Mouse (Mus musculus) kidney, embryonic 16.5 days (tissue): ENCODE data around the gene Tctn3. TPM values are rescaled to one million over a fixed set of nuclear protein-coding genes. Genes with fewer than 3 reads are reported as not detected.
A peak's percentile ranks its signal among the peaks of the same experiment; 100 is the strongest.
"Not testable (repeated sequence)": the region's sequence is repeated elsewhere in the genome, so short reads cannot be mapped to it uniquely, and the experiment has no call there.

Experiments used
- ATAC-seq: fragments of 200-750 bp; cut with Nextera tagmentation; 2 replicates; pipeline ENCODE4 v1.8.0; 2017; ENCODE audit warnings: moderate TSS enrichment; ENCODE audit not compliant: low FRiP score, low TSS enrichment
- H3K27ac ChIP-seq: fragments of 300-500 bp; sonication (generic); 2 replicates; pipeline ENCODE4 v1.5.1; 2014; ENCODE audit warnings: low read length
- H3K27me3 ChIP-seq: fragments of 300-500 bp; sonication (generic); 2 replicates; pipeline ENCODE4 v1.6.1; 2014; ENCODE audit warnings: low read length, control low read depth, mixed read lengths; ENCODE audit not compliant: insufficient read depth
- H3K36me3 ChIP-seq: fragments of 300-500 bp; sonication (generic); 2 replicates; pipeline ENCODE4 v1.6.1; 2014; ENCODE audit warnings: low read length, control low read depth, mixed read lengths; ENCODE audit not compliant: insufficient read depth
- H3K4me1 ChIP-seq: fragments of 300-500 bp; sonication (generic); 2 replicates; pipeline ENCODE4 v1.6.1; 2014; ENCODE audit warnings: low read length, control low read depth, mixed read lengths; ENCODE audit not compliant: insufficient read depth
- H3K4me2 ChIP-seq: fragments of 300-500 bp; sonication (generic); replicated peaks from 2 replicates; pipeline ENCODE4 v1.6.1; 2014; ENCODE audit warnings: low read depth, low read length
- H3K4me3 ChIP-seq: fragments of 300-500 bp; sonication (generic); 2 replicates; pipeline ENCODE4 v1.5.1; 2014; ENCODE audit warnings: mild to moderate bottlenecking, low read length
- H3K9ac ChIP-seq: fragments of 300-500 bp; sonication (generic); replicated peaks from 2 replicates; pipeline ENCODE4 v1.6.1; 2014; ENCODE audit warnings: low read length
- H3K9me3 ChIP-seq: fragments of 300-500 bp; sonication (generic); 2 replicates; pipeline ENCODE4 v1.6.1; 2016; ENCODE audit warnings: low read length, control low read depth
- WGBS: fragments of 180-500 bp; shearing (Covaris S2); extraction: QIAGEN DNeasy Blood & Tissue Kit; methylation state at CpG from one replicate; pipeline ENCODE4 v1.1.7; 2014; 5-methylcytosine and 5-hydroxymethylcytosine counted together
- polyA plus RNA-seq: library from polyadenylated mRNA; unstranded; fragments of >200 nt; fragmentation: Nextera tagmentation; extraction: Ambion mirVana; gene quantifications from 2 replicates; pipeline ENCODE4 v1.2.1, GENCODE M21; 2015

The Tctn3 gene
- polyA plus RNA-seq, 1 experiment from 2014 or later: 11.5 TPM

GRCm38 (mm10) chr19:40630606-40631005, 18.6 kb upstream of the Tctn3 start:
- Histone ChIP-seq H3K9me3 (no peaks in the 10 kb centered on the region), H3K4me3 (no peak overlapping the region), H3K4me2 (no peak overlapping the region), H3K4me1 (no peaks in the 10 kb centered on the region), H3K27ac (peak overlapping the region; percentile 56; the same call in 1 of the 2 replicates), H3K27me3 (no peaks in the 10 kb centered on the region), H3K9ac (no peak overlapping the region), H3K36me3 (no peaks in the 10 kb centered on the region)
- WGBS: 70% methylated on average over 7 of the region's 7 CpGs
- no peak for ATAC-seq

GRCm38 (mm10) chr19:40630096-40630495, 18.1 kb upstream of the Tctn3 start:
- Histone ChIP-seq H3K4me1 (no peaks in the 10 kb centered on the region), H3K27ac (peak overlapping the region; percentile 68), H3K9ac (no peak overlapping the region), H3K4me3 (no peak overlapping the region), H3K9me3 (no peaks in the 10 kb centered on the region), H3K4me2 (no peak overlapping the region), H3K27me3 (no peaks in the 10 kb centered on the region), H3K36me3 (no peaks in the 10 kb centered on the region)
- 73% methylated on average over 3 of the region's 3 CpGs for WGBS
- ATAC-seq: no peak

GRCm38 (mm10) chr19:40628950-40629349, 16.9 kb upstream of the Tctn3 start:
- H3K27ac ChIP-seq: no peak overlapping the region
- ATAC-seq: no peak
- H3K9ac ChIP-seq: no peak overlapping the region

GRCm38 (mm10) chr19:40625935-40626334, 13.9 kb upstream of the Tctn3 start:
- H3K27ac ChIP-seq: no peak overlapping the region
- H3K9me3 ChIP-seq: no peaks in the 10 kb centered on the region
- H3K36me3 ChIP-seq: no peaks in the 10 kb centered on the region
- no peaks in the 10 kb centered on the region for H3K4me1 ChIP-seq
- no peak overlapping the region for H3K4me3 ChIP-seq
- H3K9ac ChIP-seq: no peak overlapping the region
- ATAC-seq: no peak
- H3K4me2 ChIP-seq: no peak overlapping the region
- 45% methylated on average over 12 of the region's 12 CpGs for WGBS
- H3K27me3 ChIP-seq: no peaks in the 10 kb centered on the region

More at GRCm38 (mm10) chr19:40628950-40629349, 16.9 kb upstream of the Tctn3 start:
- H3K9me3 ChIP-seq: no peaks in the 10 kb centered on the region
- H3K4me3 ChIP-seq: no peak overlapping the region
- H3K36me3 ChIP-seq: no peaks in the 10 kb centered on the region
- H3K4me1 ChIP-seq: no peaks in the 10 kb centered on the region
- H3K27me3 ChIP-seq: no peaks in the 10 kb centered on the region
- no peak overlapping the region for H3K4me2 ChIP-seq

GRCm38 (mm10) chr19:40621616-40622015, 9.6 kb upstream of the Tctn3 start:
- H3K4me3 ChIP-seq, H3K9me3 ChIP-seq, H3K4me2 ChIP-seq, H3K4me1 ChIP-seq, H3K9ac ChIP-seq, ATAC-seq, H3K27ac ChIP-seq, H3K36me3 ChIP-seq, H3K27me3 ChIP-seq: not testable (repeated sequence)
- WGBS: 49% methylated on average over 8 of the region's 26 CpGs

- Histone ChIP-seq H3K9ac (no peak overlapping the region), H3K27ac (no peak overlapping the region), H3K4me2 (no peak overlapping the region), H3K27me3 (no peaks in the 10 kb centered on the region), H3K4me3 (no peak overlapping the region), H3K36me3 (no peaks in the 10 kb centered on the region), H3K4me1 (peaks cover 4% of the 10 kb centered on the region), H3K9me3 (peaks cover 2% of the 10 kb centered on the region; the same call in 1 of the 2 replicates)
- 57% methylated on average over 7 of the region's 7 CpGs for WGBS
- ATAC-seq: no peak
Observed at GRCm38 (mm10) chr19:40616021-40616420, 4.0 kb upstream of the Tctn3 start.

- peaks cover 4% of the 10 kb centered on the region for H3K4me1 ChIP-seq
- no peak overlapping the region for H3K27ac ChIP-seq
- H3K27me3 ChIP-seq: no peaks in the 10 kb centered on the region
- H3K36me3 ChIP-seq: no peaks in the 10 kb centered on the region
- H3K4me2 ChIP-seq: no peak overlapping the region
- no peaks in the 10 kb centered on the region for H3K9me3 ChIP-seq
- no peak for ATAC-seq
- no peak overlapping the region for H3K4me3 ChIP-seq
- 75% methylated on average over 7 of the region's 7 CpGs for WGBS
- no peak overlapping the region for H3K9ac ChIP-seq
Observed at GRCm38 (mm10) chr19:40614811-40615210, 2.8 kb upstream of the Tctn3 start.

- peaks cover 26% of the 10 kb centered on the region; the same call in 1 of the 2 replicates for H3K36me3 ChIP-seq
- no peak for ATAC-seq
Observed at GRCm38 (mm10) chr19:40607676-40608075, 4.4 kb downstream of the Tctn3 start.

GRCm38 (mm10) chr19:40605189-40605588, 6.8 kb downstream of the Tctn3 start:
- H3K9me3 ChIP-seq: no peaks in the 10 kb centered on the region
- H3K9ac ChIP-seq: no peak overlapping the region
- H3K27me3 ChIP-seq: no peaks in the 10 kb centered on the region
- 95% methylated on average over 9 of the region's 9 CpGs for WGBS
- no peak overlapping the region for H3K4me2 ChIP-seq
- H3K36me3 ChIP-seq: peaks cover 28% of the 10 kb centered on the region; the same call in 1 of the 2 replicates
- no peak overlapping the region for H3K4me3 ChIP-seq
- ATAC-seq: no peak
- no peak overlapping the region for H3K27ac ChIP-seq
- no peaks in the 10 kb centered on the region for H3K4me1 ChIP-seq

More at GRCm38 (mm10) chr19:40607676-40608075, 4.4 kb downstream of the Tctn3 start:
- Histone ChIP-seq H3K27ac (no peak overlapping the region), H3K4me3 (no peak overlapping the region), H3K9ac (no peak overlapping the region), H3K9me3 (no peaks in the 10 kb centered on the region), H3K4me1 (peaks cover 4% of the 10 kb centered on the region), H3K4me2 (no peak overlapping the region), H3K27me3 (no peaks in the 10 kb centered on the region)
- 90% methylated on average over 6 of the region's 6 CpGs for WGBS

- no peak overlapping the region for H3K9ac ChIP-seq
- H3K27me3 ChIP-seq: no peaks in the 10 kb centered on the region
- H3K9me3 ChIP-seq: no peaks in the 10 kb centered on the region
- no peak for ATAC-seq
- peaks cover 19% of the 10 kb centered on the region; the same call in 1 of the 2 replicates for H3K36me3 ChIP-seq
- no peaks in the 10 kb centered on the region for H3K4me1 ChIP-seq
- H3K4me2 ChIP-seq: no peak overlapping the region
- WGBS: 89% methylated on average over 3 of the region's 3 CpGs
- H3K27ac ChIP-seq: no peak overlapping the region
- H3K4me3 ChIP-seq: no peak overlapping the region
Observed at GRCm38 (mm10) chr19:40601870-40602269, 10.2 kb downstream of the Tctn3 start.
